Mouse (Mus musculus): ENCODE measurements around the gene Lipa.

Gene Lipa

DNA sequence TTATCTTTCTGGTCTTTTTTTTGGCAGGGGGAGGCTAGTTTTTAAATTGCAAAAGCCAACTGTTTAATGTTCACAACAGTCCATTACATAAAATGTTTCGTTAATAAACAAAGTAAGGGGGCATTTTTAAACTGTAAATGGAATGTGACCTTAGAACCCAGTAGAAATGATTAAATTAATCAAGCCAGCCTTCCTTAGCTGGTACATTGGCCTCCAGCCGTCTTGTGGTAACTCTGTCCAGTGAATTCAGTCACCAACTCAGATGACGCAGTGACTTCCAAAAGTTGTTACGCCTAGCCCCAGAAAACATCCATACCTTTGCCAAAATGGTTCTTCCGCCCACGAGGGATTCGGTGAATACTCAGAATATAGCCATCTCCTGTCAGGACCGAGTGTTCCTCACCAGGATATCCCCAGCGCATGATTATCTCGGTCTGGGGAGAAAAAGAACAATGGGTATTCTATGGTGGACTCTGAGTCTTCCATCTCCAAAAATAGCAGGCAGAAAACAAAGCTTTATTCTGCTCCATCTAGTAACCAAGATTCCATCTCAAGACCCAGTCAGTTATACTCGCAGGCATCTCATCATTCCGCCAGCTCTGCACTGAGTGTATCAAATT is 4.1 kb downstream of the Lipa start:
- DNase-seq (ENCODE audit: low spot score in 2 of 2) = no peak

- no peak for DNase-seq (ENCODE audit: low spot score in 2 of 2)
These were observed 5.3 kb downstream of the Lipa start for GRCm38 (mm10) chr19:34521978-34522377.

DNA sequence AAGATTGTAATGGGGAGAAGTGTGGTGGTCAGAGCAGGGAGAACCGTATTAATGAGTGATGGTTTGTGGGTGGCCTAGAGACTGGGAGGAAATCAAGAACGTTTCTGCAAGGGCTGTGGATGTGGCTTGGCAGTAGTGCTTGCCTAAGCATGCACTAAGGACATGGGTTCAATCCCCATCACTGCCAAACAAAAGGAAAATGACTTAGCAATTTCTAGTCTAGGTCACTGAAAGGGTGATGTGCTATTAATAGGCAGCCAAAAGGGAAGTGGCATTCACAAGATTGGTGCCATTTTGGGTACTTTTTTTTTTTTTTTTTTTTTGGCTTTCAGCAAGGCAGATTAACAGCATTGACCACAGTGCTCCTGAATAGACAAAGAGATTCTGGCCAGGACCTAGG is 5.9 kb downstream of the Lipa start:
- DNase-seq (ENCODE audit: low spot score in 2 of 2) = no peak

GRCm38 (mm10) chr19:34520051-34520450 is 7.2 kb downstream of the Lipa start:
- DNase-seq (ENCODE audit: low spot score in 2 of 2) = no peak

- no peak for DNase-seq (ENCODE audit: low spot score in 2 of 2)
These were observed 7.6 kb downstream of the Lipa start for GRCm38 (mm10) chr19:34519646-34520045.

- no peak for DNase-seq (ENCODE audit: low spot score in 2 of 2)
These were observed 8.5 kb downstream of the Lipa start for GRCm38 (mm10) chr19:34518786-34519185.

DNA sequence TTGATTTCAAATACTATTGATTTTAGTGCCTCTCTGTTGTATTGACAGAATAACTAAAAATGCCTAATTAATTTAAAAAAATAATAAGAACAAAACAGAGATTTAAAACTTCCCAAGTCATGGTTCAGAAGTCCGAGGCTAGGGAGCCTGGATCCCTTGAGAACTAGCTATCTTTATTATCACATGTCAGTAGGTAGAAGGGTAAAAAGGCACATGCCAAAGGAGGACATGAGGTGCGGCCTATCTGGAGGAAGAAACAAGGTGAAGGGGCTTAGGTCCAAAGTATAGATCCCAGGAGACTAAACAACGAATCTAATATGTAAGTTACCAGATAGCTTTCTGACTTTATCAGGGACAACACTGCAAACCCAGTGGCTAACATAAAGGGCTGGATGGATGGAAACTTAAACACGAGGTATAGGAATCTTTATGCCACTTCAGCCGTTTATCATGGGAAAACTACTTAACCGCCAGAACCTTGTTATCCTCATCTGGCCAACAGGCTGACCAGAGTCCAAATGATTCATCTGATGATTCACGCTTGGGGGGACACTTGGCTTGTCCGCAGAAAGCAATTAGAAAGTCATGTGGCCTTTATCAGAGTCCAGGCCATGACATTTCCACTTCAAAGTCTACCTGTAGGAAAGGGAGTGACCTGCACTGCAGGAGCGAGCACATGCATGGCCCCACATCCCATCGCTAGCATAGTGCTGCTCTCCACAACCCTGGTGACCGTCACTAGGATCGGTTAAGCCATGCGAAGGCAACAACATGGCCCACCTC is 9.3 kb downstream of the Lipa start:
- no peak for DNase-seq (ENCODE audit: low spot score in 2 of 2)

DNA sequence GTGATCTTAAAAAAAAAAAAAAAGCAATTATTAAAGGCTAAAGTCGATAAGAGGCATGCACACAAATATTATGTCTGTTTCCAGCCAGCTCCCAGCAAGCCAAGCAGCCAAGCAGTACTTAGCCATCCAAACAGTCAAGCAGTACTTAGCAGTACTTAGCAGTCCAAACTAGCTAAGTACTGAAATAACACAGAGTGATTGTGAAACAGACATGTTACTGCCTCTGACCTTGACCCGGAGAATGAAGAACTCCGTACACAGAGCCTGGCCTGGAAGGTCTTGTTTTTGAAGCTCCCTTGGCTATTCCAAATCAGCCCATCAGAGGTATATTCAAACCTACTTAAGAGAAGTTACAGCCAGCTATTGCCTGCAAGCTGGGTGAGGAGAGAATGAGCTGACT is 10.1 kb downstream of the Lipa start:
- DNase-seq (ENCODE audit: low spot score in 2 of 2) = no peak

DNA sequence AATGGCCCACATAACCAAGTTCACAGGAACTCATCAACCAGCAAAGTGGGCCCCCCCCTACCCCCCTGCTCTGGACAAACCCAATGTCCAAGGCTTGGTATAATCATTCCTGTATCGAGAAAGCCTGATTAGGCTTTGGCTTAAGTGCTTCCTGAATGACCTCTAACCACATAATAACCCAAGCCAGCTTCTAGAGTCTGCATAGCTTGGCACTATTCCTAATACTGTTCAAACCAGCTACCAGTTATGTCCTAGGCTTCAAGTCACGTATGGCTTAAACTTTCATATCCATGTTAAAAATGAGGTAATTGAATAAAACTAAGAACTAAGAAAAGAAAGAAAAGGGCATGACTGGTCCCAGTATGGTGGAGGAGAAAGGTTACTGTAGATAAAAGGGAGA is 10.9 kb downstream of the Lipa start:
- DNase-seq (ENCODE audit: low spot score in 2 of 2) = no peak

GRCm38 (mm10) chr19:34515681-34516080 is 11.6 kb downstream of the Lipa start:
- no peak for DNase-seq (ENCODE audit: low spot score in 2 of 2)

GRCm38 (mm10) chr19:34511528-34511927 is 15.7 kb downstream of the Lipa start:
- no peak for DNase-seq (ENCODE audit: low spot score in 2 of 2)

DNA sequence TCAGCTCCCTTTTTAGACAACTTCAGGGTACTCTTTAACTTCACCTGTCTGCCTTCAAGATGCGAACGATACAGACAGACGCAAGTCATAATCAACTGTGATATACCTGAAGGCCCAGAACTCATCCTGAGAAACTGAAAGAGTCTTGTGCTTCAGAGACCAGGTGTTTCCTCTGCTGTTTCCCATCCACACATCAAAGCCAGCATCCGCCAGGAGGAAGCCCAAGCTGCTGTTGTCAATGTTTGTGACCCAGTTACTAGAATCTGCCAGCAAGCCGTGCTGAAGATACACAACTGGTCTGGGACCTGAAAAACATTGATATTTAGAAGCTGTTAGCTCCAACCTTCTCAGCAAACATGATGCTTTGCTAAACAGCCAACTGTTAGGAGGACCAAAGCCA is 16.6 kb downstream of the Lipa start:
- no peak for DNase-seq (ENCODE audit: low spot score in 2 of 2)

DNA sequence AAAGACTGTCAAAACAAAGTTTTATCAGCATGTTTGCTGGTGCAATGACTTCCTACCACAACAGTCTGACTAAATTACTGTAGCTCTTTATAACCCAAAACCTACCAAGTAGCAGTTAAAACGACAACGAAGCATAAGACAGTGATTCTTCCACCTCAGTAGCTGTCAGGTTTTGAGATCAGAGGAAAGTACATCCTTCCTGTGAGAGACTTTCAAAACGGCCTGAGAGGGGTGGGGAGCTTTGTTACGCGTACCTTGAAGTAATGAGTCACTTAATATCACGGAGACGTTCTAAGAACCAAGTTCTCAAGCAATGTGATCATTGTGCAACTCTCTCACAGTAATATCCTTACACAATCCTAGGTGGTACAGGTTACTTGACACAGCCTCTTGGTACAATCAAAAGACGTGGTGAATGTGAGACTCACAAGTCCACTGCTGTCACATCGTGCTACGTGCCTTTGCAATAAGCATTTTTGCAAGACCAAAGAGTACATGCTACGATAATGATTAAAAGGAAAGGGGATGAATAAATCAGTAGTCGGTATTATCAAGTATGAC is 22.0 kb downstream of the Lipa start:
- no peak for DNase-seq (ENCODE audit: low spot score in 2 of 2)

- DNase-seq (ENCODE audit: low spot score in 2 of 2) = peak; percentile 61 to 77
These were observed 26.5 kb downstream of the Lipa start for GRCm38 (mm10) chr19:34500763-34501162.

DNA sequence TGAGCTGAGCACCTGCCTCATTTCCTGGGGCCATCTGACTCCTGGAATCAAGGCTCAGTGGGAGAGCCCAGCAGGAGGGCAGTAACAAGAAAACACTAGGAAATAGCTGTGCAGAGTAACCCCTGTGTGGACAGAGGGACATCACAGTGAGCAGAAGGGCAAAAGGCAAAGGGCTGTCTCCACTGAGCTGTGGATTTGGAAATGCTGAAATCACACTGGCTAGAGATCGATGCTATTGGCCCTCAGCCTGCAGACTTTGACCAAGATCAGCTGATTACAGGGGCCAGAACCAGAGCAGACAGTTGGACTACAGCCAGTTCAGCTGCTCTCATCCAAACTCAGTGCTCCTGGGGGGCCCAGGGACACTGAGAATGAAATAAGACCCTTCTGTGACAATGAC is 30.9 kb downstream of the Lipa start:
- DNase-seq (ENCODE audit: low spot score in 2 of 2) = no peak

DNA sequence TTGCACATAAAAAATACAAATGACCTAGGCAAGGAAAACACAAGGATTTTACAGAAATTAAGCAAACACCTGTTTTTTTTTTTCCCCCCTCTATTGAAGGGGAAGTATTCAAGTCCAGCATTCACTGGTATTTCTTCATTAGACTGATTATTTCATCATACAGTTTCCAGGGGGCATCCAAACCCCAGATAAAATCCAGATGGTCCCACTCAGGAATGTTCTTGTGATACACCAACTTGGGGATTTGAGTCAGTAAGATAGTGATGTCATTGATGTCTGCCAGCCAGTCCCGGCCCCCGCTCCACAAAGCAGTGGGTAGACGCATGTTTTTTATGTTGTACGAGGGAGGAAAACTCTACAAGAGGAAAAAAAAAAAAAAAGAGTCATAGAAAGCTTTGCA is 33.4 kb downstream of the Lipa start:
- no peak for DNase-seq (ENCODE audit: low spot score in 2 of 2)

DNA sequence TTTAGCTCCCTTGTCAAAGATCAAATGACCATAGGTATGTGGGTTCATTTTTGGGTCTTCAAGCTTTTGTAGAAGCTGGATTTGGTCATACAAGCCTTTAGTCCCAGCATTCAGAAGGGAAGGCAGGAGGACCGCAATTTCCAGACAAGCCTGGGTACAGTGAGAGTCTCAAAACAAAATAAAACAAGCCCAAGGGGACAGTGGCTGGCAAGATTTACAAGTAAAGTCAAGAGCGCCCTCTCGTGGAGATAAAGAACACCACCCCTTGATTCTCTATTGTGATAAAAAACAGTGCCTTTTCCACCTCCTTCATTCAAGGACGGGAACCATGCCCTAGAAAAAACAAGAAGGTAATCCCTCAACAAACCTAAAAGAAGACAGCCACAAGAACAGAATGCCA is 43.7 kb downstream of the Lipa start:
- peak; percentile 30 to 50 for DNase-seq (ENCODE audit: low spot score in 2 of 2)

DNA sequence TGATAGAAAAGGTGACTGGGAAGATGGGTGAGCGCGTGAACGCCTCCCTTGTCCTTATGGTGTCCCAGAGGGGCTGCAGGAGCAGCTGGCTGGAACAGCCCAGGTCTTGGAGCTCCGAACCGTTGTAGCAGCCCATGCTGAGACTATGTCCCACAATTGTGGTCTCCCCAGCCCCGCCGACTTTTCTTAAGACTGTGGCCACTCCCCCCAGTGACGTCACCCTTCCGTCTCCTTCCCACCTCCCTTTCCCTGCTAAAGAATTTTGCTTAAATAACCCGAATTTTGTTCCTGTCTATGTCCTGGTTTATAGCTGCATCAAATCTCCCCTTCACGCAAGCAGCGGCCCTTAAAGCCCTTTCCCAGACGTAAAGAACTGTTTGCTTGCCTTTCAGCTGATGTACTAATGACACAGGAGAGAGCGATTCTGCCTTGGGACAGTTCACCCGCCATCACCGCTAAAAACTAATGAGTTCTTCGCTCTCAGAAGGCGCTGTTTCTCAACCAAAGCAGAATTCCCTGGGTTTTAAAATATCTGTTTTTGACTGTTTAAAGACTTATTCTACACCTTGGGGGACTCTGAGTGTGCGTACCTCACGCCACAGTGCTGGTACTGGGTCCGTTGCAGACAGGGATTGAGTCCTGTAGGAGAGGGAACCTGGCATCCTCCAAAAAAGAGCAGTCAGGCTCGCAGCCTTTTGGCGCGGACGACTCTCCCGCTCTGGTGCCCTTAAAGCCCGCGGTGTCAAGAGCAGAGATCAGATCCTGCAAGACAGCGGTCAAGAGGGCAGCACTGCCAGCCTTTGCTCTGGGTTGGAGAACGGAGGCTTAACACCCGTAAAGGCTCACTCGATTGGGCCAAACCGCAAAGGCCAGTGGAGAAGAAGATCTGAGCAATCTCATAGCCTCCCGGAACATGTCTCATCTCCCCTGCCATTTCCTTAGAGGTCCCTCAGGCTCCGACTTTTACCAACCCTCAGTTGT is 52.0 kb downstream of the Lipa start, which contains the start of gene Ch25h:
Gene Ch25h (minus strand): TSS at position 174 of the 981 bp plus-strand sequence.
- peak; percentile 18 to 38 for DNase-seq (ENCODE audit: low spot score in 2 of 2)

GRCm38 (mm10) chr19:34474228-34474990 is 52.9 kb downstream of the Lipa start:
- DNase-seq (ENCODE audit: low spot score in 2 of 2) = peak; percentile 2 to 10

DNA sequence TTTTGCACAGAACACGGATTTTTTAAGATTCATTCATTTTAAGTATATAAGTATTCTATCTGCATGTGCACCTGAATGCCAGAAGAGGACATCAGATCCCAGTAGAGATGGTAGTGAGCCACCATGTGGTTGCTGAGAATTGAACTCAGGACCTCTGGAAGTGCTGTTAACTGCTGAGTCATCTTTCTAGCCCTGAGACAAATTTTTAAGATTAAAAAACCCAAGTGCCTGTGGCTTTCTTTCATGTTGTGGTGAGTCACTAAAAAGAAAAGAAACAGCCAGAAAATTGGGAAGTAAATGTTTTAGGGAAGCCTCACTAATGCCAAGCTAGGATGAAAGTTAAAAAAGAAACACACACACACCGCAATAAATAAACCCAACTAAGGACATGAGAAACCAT is 55.6 kb downstream of the Lipa start:
- no peak for DNase-seq (ENCODE audit: low spot score in 2 of 2)

- DNase-seq (ENCODE audit: low spot score in 2 of 2) = no peak
These were observed 58.5 kb downstream of the Lipa start for GRCm38 (mm10) chr19:34468794-34469193.

Data from urinary bladder, postnatal 36 days (tissue).